Mouse (Mus musculus): Measurements from ENCODE around the gene Csnk1g2. TPM values are rescaled to one million over a fixed set of nuclear protein-coding genes. Genes with fewer than 3 reads are reported as not detected.
A peak's percentile ranks its signal among the peaks of the same experiment; 100 is the strongest.

The Csnk1g2 gene
- polyA plus RNA-seq, 1 experiment: 165 TPM

DNA sequence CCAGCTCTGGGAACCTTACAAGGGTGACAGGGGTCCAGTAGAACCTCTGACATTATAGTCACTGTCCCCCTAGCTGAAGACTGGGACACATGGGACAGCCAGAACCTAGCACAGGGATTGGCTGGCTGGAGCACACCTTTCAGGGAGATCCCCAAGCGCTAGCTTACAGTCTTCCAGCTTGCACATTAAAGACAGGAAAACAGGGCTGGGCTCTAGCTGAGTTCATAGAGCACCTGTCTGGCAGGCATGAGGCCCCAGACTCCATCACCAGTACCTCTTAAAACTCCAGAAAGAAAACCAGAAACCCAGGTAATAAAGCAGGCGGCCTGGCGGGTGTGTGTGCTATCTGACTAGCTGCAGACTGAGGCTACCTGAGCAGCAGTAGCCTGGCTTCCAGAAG lies 51.1 kb downstream of the Csnk1g2 start:
- Histone ChIP-seq H3K4me3 (ENCODE audit: insufficient read depth, poor library complexity, severe bottlenecking) (no peak overlapping the region), H3K27me3 (ENCODE audit: control insufficient read depth, insufficient read depth, insufficient read length) (no peaks in the 10 kb centered on the region), H3ac (ENCODE audit: control insufficient read depth, insufficient read length, low read depth) (peak overlapping the region; percentile 8), H3K79me3 (ENCODE audit: low read depth) (peaks cover 30% of the 10 kb centered on the region), H3K36me3 (ENCODE audit: control insufficient read depth, insufficient read depth) (peaks cover 27% of the 10 kb centered on the region), H3K79me2 (ENCODE audit: control insufficient read depth, insufficient read depth) (peaks cover 51% of the 10 kb centered on the region)
- no peak for TF ChIP-seq MYOG (IDR thresholded peaks at IDR 0.05; ENCODE audit: control insufficient read depth, extremely low read depth, insufficient read length)
- TF ChIP-seq CTCF (IDR thresholded peaks at IDR 0.05; ENCODE audit: control insufficient read depth, insufficient read depth, insufficient read length): no peak
- no peak for TF ChIP-seq FOSL1 (IDR thresholded peaks at IDR 0.05; ENCODE audit: insufficient read depth, low read length, poor library complexity, severe bottlenecking)
- TF ChIP-seq MAX (IDR thresholded peaks at IDR 0.05): no peak
- no peak for TF ChIP-seq CEBPB (IDR thresholded peaks at IDR 0.05; ENCODE audit: low read depth)

DNA sequence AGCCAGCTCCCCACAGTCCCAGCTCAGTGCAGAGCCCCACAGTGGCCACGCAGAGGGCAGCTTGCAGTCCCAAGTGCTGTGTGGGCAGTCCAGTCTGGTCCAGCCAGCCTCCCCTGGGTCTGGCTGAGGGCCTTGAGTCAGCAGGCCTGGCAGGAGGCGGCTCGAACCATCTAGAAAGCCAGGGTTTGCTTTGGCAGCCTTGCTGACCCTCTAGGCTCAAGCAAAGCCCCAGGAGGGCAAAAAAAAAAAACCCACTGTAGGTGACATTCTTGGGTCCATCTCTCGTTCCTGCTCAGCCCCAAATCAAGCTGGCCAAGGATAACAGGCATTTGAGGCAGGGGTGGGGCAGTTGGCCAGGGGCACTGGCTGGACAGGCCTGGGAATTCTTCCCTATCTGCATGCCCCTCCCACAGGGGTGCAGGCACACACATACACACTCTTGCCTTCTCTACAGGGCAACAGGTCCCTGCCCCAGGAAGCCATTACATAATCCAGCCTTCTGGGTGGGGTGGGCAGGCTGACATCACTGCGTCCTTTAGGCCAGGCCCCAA lies 51.6 kb downstream of the Csnk1g2 start:
- peak overlapping the region; percentile 8 for H3ac ChIP-seq (ENCODE audit: control insufficient read depth, insufficient read length, low read depth)
- peaks cover 30% of the 10 kb centered on the region for H3K79me3 ChIP-seq (ENCODE audit: low read depth)
- peaks cover 22% of the 10 kb centered on the region for H3K36me3 ChIP-seq (ENCODE audit: control insufficient read depth, insufficient read depth)
- H3K27me3 ChIP-seq (ENCODE audit: control insufficient read depth, insufficient read depth, insufficient read length): no peaks in the 10 kb centered on the region
- peaks cover 51% of the 10 kb centered on the region for H3K79me2 ChIP-seq (ENCODE audit: control insufficient read depth, insufficient read depth)
- no peak for TF ChIP-seq MYOD1 (IDR thresholded peaks at IDR 0.05; ENCODE audit: control insufficient read depth, insufficient read length, low read depth)
- no peak for TF ChIP-seq MYOG (IDR thresholded peaks at IDR 0.05; ENCODE audit: control insufficient read depth, extremely low read depth, insufficient read length)
- peak; percentile 27 for TF ChIP-seq CTCF (IDR thresholded peaks at IDR 0.05; ENCODE audit: control insufficient read depth, insufficient read depth, insufficient read length)
- no peak for TF ChIP-seq CEBPB (IDR thresholded peaks at IDR 0.05; ENCODE audit: low read depth)
- no peak for TF ChIP-seq USF1 (IDR thresholded peaks at IDR 0.05; ENCODE audit: low read depth)
- no peak for TF ChIP-seq MAX (IDR thresholded peaks at IDR 0.05)
- H3K4me3 ChIP-seq (ENCODE audit: insufficient read depth, poor library complexity, severe bottlenecking): peak overlapping the region; percentile 66

DNA sequence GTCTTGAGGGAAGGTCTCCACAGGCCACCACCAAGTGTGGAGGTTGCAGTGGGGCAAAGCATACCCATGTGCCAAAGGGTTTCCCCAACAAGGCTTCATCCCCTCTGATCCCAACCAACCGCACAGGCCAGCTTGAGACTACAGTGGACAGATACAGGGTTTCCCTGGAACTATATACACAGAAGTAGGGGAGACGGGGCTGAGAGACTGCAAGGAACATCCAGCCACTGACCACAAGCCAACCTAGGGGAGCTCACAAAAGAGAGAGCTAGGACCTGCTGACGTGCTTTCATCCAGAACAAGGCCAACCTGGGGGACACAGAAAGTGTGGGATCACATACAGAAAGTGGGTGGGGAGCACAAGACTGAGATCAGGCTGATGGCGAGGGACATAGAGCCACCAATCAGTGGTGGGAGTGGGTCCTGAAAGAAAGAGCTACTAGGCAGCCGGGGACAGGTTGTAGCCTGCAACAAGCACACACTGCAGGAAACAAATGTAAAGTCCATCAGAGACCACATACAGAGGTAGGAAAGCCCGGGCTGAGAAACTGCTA lies 52.3 kb downstream of the Csnk1g2 start:
- Histone ChIP-seq H3K4me3 (ENCODE audit: insufficient read depth, poor library complexity, severe bottlenecking) (peak overlapping the region; percentile 66), H3K79me3 (ENCODE audit: low read depth) (peaks cover 30% of the 10 kb centered on the region), H3K79me2 (ENCODE audit: control insufficient read depth, insufficient read depth) (peaks cover 51% of the 10 kb centered on the region), H3K36me3 (ENCODE audit: control insufficient read depth, insufficient read depth) (peaks cover 15% of the 10 kb centered on the region), H3ac (ENCODE audit: control insufficient read depth, insufficient read length, low read depth) (peak overlapping the region; percentile 94), H3K27me3 (ENCODE audit: control insufficient read depth, insufficient read depth, insufficient read length) (no peaks in the 10 kb centered on the region)
- TF ChIP-seq CTCF (IDR thresholded peaks at IDR 0.05; ENCODE audit: control insufficient read depth, insufficient read depth, insufficient read length): no peak
- TF ChIP-seq MYOG (IDR thresholded peaks at IDR 0.05; ENCODE audit: control insufficient read depth, extremely low read depth, insufficient read length): no peak
- TF ChIP-seq CEBPB (IDR thresholded peaks at IDR 0.05; ENCODE audit: low read depth): no peak

GRCm38 (mm10) chr10:80675405-80676197 lies 53.0 kb downstream of the Csnk1g2 start:
- Histone ChIP-seq H3K36me3 (ENCODE audit: control insufficient read depth, insufficient read depth) (peaks cover 10% of the 10 kb centered on the region), H3ac (ENCODE audit: control insufficient read depth, insufficient read length, low read depth) (peak overlapping the region; percentile 94), H3K4me3 (ENCODE audit: insufficient read depth, poor library complexity, severe bottlenecking) (peak overlapping the region; percentile 66), H3K79me3 (ENCODE audit: low read depth) (peaks cover 30% of the 10 kb centered on the region), H3K27me3 (ENCODE audit: control insufficient read depth, insufficient read depth, insufficient read length) (no peaks in the 10 kb centered on the region), H3K79me2 (ENCODE audit: control insufficient read depth, insufficient read depth) (peaks cover 51% of the 10 kb centered on the region)
- TF ChIP-seq MYOG (IDR thresholded peaks at IDR 0.05; ENCODE audit: control insufficient read depth, extremely low read depth, insufficient read length): no peak
- no peak for TF ChIP-seq MAX (IDR thresholded peaks at IDR 0.05)
- TF ChIP-seq FOSL1 (IDR thresholded peaks at IDR 0.05; ENCODE audit: insufficient read depth, low read length, poor library complexity, severe bottlenecking): no peak
- no peak for TF ChIP-seq MYOD1 (IDR thresholded peaks at IDR 0.05; ENCODE audit: control insufficient read depth, insufficient read length, low read depth)
- TF ChIP-seq USF1 (IDR thresholded peaks at IDR 0.05; ENCODE audit: low read depth): no peak
- TF ChIP-seq CTCF (IDR thresholded peaks at IDR 0.05; ENCODE audit: control insufficient read depth, insufficient read depth, insufficient read length): no peak
- no peak for TF ChIP-seq CEBPB (IDR thresholded peaks at IDR 0.05; ENCODE audit: low read depth)

GRCm38 (mm10) chr10:80676198-80676928 lies 53.7 kb downstream of the Csnk1g2 start:
- peaks cover 4% of the 10 kb centered on the region for H3K36me3 ChIP-seq (ENCODE audit: control insufficient read depth, insufficient read depth)
- H3K79me2 ChIP-seq (ENCODE audit: control insufficient read depth, insufficient read depth): peaks cover 46% of the 10 kb centered on the region
- peak overlapping the region; percentile 66 for H3K4me3 ChIP-seq (ENCODE audit: insufficient read depth, poor library complexity, severe bottlenecking)
- no peaks in the 10 kb centered on the region for H3K27me3 ChIP-seq (ENCODE audit: control insufficient read depth, insufficient read depth, insufficient read length)
- peaks cover 30% of the 10 kb centered on the region for H3K79me3 ChIP-seq (ENCODE audit: low read depth)
- H3ac ChIP-seq (ENCODE audit: control insufficient read depth, insufficient read length, low read depth): peak overlapping the region; percentile 94
- TF ChIP-seq USF1 (IDR thresholded peaks at IDR 0.05; ENCODE audit: low read depth) (peak; percentile 79), MAX (IDR thresholded peaks at IDR 0.05) (peak; percentile 77), MYOD1 (IDR thresholded peaks at IDR 0.05; ENCODE audit: control insufficient read depth, insufficient read length, low read depth) (no peak), MYOG (IDR thresholded peaks at IDR 0.05; ENCODE audit: control insufficient read depth, extremely low read depth, insufficient read length) (no peak), CTCF (IDR thresholded peaks at IDR 0.05; ENCODE audit: control insufficient read depth, insufficient read depth, insufficient read length) (no peak)
